Mouse (Mus musculus) hindbrain, embryonic 10.5 days (tissue): Measurements from ENCODE around the gene Gpr152. TPM values are rescaled to one million over a fixed set of nuclear protein-coding genes. Genes with fewer than 3 reads are reported as not detected.
"Not testable (repeated sequence)": the region's sequence is repeated elsewhere in the genome, so short reads cannot be mapped to it uniquely, and the experiment has no call there.

ENCODE experiments used
- DNase-seq: peaks from one replicate; pipeline ENCODE4 v3.0.0-alpha.2; 2017; ENCODE audit warnings: low spot score
- H3K27ac ChIP-seq: fragments of 300-500 bp; sonication (generic); 2 replicates; pipeline ENCODE4 v1.5.1; 2016; ENCODE audit warnings: mild to moderate bottlenecking, moderate library complexity
- H3K27me3 ChIP-seq: fragments of 300-500 bp; sonication (generic); 2 replicates; pipeline ENCODE4 v1.6.1; 2016; ENCODE audit warnings: mild to moderate bottlenecking; ENCODE audit not compliant: poor library complexity, insufficient read depth, severe bottlenecking
- H3K36me3 ChIP-seq: fragments of 300-500 bp; sonication (generic); 2 replicates; pipeline ENCODE4 v1.6.1; 2016; ENCODE audit warnings: mild to moderate bottlenecking, moderate library complexity
- H3K4me1 ChIP-seq: fragments of 300-500 bp; sonication (generic); replicated peaks from 2 replicates; pipeline ENCODE4 v1.6.1; 2016; ENCODE audit warnings: mild to moderate bottlenecking
- H3K4me3 ChIP-seq: fragments of 300-500 bp; sonication (generic); 2 replicates; pipeline ENCODE4 v1.5.1; 2016; ENCODE audit warnings: mild to moderate bottlenecking, moderate library complexity
- H3K9me3 ChIP-seq: fragments of 300-500 bp; sonication (generic); 2 replicates; pipeline ENCODE4 v1.6.1; 2016; ENCODE audit warnings: mild to moderate bottlenecking, moderate library complexity
- WGBS: fragments of 180-500 bp; shearing (Covaris S2); methylation state at CpG from one replicate; pipeline ENCODE4 v1.1.7; 2016; 5-methylcytosine and 5-hydroxymethylcytosine counted together
- polyA plus RNA-seq: library from polyadenylated mRNA; unstranded; fragments of >200 nt; fragmentation: Nextera tagmentation; extraction: Ambion mirVana; gene quantifications from 2 replicates; pipeline ENCODE4 v1.2.1, GENCODE M21; 2016

Gpr152 gene
- polyA plus RNA-seq, 1 experiment from 2014 or later: not detected

GRCm38 (mm10) chr19:4125268-4125667 is 14.3 kb upstream of the Gpr152 start:
- not testable (repeated sequence) for DNase-seq, H3K27me3 ChIP-seq, H3K9me3 ChIP-seq
- peaks cover 34% of the 10 kb centered on the region for H3K4me1 ChIP-seq
- 21% methylated on average over 4 of the region's 4 CpGs for WGBS
- peak overlapping the region; percentile 74 for H3K4me3 ChIP-seq
- peaks cover 30% of the 10 kb centered on the region for H3K36me3 ChIP-seq
- H3K27ac ChIP-seq: peak overlapping the region; percentile 95

DNA sequence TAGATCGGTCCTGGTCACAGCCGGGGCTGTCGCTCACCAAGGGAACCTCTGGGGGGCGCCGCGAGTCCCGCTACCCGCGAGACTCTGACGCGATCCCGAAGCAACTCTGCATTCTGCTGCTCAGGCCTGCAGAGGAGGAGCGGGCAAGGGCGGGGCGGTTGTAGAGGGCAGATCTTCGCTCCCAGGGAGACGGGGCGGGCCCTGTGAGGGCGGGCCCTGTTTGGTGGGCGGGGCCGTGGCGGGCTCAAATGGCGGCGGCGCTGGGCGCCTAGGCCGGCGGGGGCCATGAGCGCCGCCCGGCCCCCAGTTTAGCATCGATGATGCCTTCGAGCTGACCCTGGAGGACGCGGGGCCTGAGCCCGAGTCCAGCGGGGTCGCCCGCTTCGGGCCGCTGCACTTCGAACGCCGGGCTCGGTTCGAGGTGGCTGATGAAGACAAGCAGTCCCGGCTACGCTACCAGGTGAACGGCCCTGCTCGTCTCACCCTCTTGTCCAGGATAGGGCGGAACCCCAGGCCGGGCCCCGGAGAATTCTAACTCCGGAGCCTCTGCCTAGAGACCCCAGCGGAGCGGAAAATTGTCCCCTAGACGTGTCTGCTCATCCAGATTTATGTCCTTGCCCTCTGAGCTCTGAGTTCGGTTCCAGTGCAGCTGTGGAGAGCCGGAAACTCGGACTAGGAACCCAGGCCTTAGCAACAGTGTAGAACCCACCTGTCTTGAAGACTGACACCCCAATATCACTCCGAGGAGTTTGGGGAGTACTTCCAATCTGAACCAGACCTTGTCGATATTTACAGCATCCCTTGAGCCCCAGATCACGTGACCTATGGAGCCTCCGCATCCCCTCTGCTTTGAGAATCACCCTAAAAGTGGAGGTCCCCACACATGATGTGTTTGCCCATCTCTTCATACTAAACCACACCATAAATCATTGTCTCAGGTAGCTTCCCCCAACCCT is 13.6 kb upstream of the Gpr152 start, which contains the start of gene Aip:
TSS of gene Aip (minus strand) at position 118 of the 956 bp plus-strand sequence.
- Histone ChIP-seq H3K36me3 (peaks cover 37% of the 10 kb centered on the region), H3K4me1 (peaks cover 26% of the 10 kb centered on the region), H3K27ac (peak within 1 kb of the TSS; percentile 95), H3K9me3 (no peaks in the 10 kb centered on the region), H3K27me3 (no peaks in the 10 kb centered on the region), H3K4me3 (peak within 1 kb of the TSS; percentile 74)
- peak; percentile 98 for DNase-seq
- under 1% methylated on average over 64 of the region's 64 CpGs for WGBS

GRCm38 (mm10) chr19:4126759-4127495 is 12.7 kb upstream of the Gpr152 start:
- Histone ChIP-seq H3K27me3 (no peaks in the 10 kb centered on the region), H3K36me3 (peaks cover 46% of the 10 kb centered on the region), H3K4me1 (peaks cover 25% of the 10 kb centered on the region), H3K9me3 (no peaks in the 10 kb centered on the region), H3K27ac (peak overlapping the region; percentile 95), H3K4me3 (peak overlapping the region; percentile 74)
- DNase-seq: peak; percentile 16
- WGBS: 63% methylated on average over 7 of the region's 7 CpGs

- Histone ChIP-seq H3K4me3 (no peak overlapping the region), H3K27ac (no peak overlapping the region), H3K4me1 (peaks cover 25% of the 10 kb centered on the region), H3K9me3 (no peaks in the 10 kb centered on the region), H3K27me3 (no peaks in the 10 kb centered on the region), H3K36me3 (peaks cover 62% of the 10 kb centered on the region)
- WGBS: 94% methylated on average over 7 of the region's 7 CpGs
- DNase-seq: no peak
Observed at GRCm38 (mm10) chr19:4129462-4129861, 10.1 kb upstream of the Gpr152 start.

DNA sequence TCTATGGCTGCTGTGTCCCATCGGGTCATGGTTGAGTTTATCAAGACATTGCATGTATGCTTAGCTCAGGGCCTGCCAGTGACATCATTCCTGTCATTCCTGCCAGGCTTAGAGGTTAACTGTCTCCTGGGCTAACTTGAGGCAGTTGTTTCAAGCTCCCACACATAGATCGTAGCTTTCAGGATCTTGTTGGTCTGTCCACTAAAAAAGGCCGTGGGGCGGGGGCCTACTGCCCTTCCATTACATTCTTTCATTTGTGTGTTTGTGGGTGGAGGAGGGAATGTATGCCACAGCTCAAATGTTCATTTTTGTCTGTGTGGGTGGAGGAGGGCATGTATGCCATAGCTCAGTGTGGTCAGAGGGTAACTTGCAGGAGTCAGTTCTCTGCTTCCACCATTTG is 9.5 kb upstream of the Gpr152 start:
- H3K4me1 ChIP-seq: peaks cover 24% of the 10 kb centered on the region
- H3K4me3 ChIP-seq: no peak overlapping the region
- DNase-seq: no peak
- H3K36me3 ChIP-seq: peaks cover 62% of the 10 kb centered on the region
- H3K27me3 ChIP-seq: no peaks in the 10 kb centered on the region
- no peaks in the 10 kb centered on the region for H3K9me3 ChIP-seq
- 87% methylated on average over 4 of the region's 4 CpGs for WGBS
- H3K27ac ChIP-seq: no peak overlapping the region

DNA sequence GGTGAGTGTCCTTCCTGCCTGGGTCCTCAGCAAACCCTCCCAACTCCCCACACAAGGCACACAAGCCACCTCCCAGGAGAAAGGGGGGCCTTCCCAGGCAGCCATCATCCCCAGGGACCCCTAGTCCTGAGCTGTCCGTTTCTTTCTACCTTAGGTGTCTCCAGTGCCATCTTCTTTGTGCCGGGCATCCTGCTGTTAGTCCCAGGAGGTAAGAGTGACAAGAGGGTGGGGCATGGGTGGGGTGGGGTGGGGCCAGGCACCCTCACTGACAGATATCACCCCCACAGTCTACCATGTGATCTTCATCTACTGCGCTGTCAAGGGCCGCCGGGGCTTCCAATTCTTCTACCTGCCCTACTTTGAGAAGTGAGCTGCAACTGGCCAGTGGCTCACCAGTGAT is 8.5 kb upstream of the Gpr152 start:
- DNase-seq: no peak
- Histone ChIP-seq H3K4me1 (peaks cover 15% of the 10 kb centered on the region), H3K27ac (no peak overlapping the region), H3K27me3 (no peaks in the 10 kb centered on the region), H3K36me3 (peaks cover 62% of the 10 kb centered on the region), H3K4me3 (no peak overlapping the region), H3K9me3 (no peaks in the 10 kb centered on the region)
- 94% methylated on average over 5 of the region's 5 CpGs for WGBS

DNA sequence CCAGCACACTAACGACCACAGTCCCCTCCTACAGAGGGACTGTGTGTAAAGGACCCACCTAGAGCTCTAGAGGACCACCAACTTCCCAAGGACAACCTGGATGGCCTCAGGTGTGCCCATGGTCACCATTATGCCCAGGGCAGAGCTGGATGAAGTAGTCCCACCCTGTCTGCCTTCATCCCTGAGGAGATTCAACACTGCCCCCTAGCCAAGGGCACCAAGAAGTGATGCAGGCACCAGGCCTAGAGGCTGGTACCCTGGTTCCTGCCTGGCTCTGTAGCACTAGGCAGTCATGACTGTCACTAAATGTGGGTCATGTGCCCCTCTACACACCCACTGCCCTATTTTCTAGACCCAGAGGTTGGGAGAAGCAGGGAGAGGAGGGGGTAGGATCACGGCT is 7.8 kb upstream of the Gpr152 start:
- H3K9me3 ChIP-seq: no peaks in the 10 kb centered on the region
- peaks cover 9% of the 10 kb centered on the region for H3K4me1 ChIP-seq
- no peak overlapping the region for H3K27ac ChIP-seq
- H3K36me3 ChIP-seq: peaks cover 62% of the 10 kb centered on the region
- WGBS: 83% methylated on average over 2 of the region's 2 CpGs
- H3K4me3 ChIP-seq: no peak overlapping the region
- DNase-seq: no peak
- H3K27me3 ChIP-seq: no peaks in the 10 kb centered on the region

GRCm38 (mm10) chr19:4134354-4134753 is 5.2 kb upstream of the Gpr152 start:
- no peak for DNase-seq
- H3K27ac ChIP-seq: no peak overlapping the region
- H3K9me3 ChIP-seq: no peaks in the 10 kb centered on the region
- no peaks in the 10 kb centered on the region; the same call in 1 of the 2 replicates for H3K27me3 ChIP-seq
- H3K4me1 ChIP-seq: peaks cover 5% of the 10 kb centered on the region
- 96% methylated on average over 4 of the region's 4 CpGs for WGBS
- H3K36me3 ChIP-seq: peaks cover 41% of the 10 kb centered on the region
- no peak overlapping the region for H3K4me3 ChIP-seq

GRCm38 (mm10) chr19:4135229-4135962 is 4.2 kb upstream of the Gpr152 start:
- not testable (repeated sequence) for DNase-seq, H3K27ac ChIP-seq, H3K9me3 ChIP-seq, H3K27me3 ChIP-seq, H3K4me1 ChIP-seq, H3K4me3 ChIP-seq
- peaks cover 32% of the 10 kb centered on the region for H3K36me3 ChIP-seq
- WGBS: 81% methylated on average over 6 of the region's 6 CpGs

DNA sequence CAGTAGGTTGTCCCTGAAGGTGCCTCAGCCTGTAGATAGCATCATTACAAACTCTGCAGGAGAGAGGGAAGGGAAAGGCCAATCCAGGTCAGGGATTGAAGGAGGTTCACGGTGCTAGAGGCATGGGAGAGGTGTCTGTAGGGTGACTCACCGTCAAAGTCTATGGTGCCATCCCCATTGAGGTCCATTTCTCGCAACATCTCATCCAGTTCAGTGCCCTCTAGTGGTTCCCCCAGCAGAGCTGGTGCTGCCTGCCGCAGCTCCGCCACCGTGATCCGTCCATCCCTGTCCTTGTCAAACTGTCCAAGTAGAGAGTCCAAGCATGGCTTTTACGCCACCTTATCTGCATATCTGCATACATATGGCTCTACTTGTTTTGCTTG is 3.6 kb upstream of the Gpr152 start:
- not testable (repeated sequence) for H3K4me3 ChIP-seq, H3K4me1 ChIP-seq, DNase-seq, H3K27me3 ChIP-seq, H3K9me3 ChIP-seq, H3K27ac ChIP-seq
- 28% methylated on average over 8 of the region's 8 CpGs for WGBS
- H3K36me3 ChIP-seq: peaks cover 26% of the 10 kb centered on the region

DNA sequence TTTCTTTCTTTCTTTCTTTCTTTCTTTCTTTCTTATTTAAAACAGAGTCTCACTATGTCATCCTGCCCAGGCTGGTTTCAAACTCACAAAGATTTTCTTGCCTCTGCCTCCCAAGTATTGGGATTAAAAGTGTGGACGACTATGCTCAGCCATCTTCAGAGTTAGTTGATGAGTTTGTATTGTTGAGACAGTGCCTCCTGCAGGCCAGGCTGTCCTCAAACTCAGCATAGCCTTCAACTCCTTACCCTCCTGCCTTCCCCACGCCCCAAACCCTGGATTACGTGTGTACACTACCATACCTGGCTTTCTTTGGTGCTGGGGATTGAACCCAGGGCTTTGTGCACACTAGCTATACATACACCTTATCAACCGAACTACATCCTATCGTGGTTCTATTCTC is 3.1 kb upstream of the Gpr152 start:
- 79% methylated on average over 5 of the region's 5 CpGs for WGBS
- no peaks in the 10 kb centered on the region for H3K9me3 ChIP-seq
- no peaks in the 10 kb centered on the region; the same call in 1 of the 2 replicates for H3K27me3 ChIP-seq
- H3K4me3 ChIP-seq: no peak overlapping the region
- no peak overlapping the region for H3K27ac ChIP-seq
- peaks cover 21% of the 10 kb centered on the region for H3K36me3 ChIP-seq
- peaks cover 8% of the 10 kb centered on the region for H3K4me1 ChIP-seq
- no peak for DNase-seq

DNA sequence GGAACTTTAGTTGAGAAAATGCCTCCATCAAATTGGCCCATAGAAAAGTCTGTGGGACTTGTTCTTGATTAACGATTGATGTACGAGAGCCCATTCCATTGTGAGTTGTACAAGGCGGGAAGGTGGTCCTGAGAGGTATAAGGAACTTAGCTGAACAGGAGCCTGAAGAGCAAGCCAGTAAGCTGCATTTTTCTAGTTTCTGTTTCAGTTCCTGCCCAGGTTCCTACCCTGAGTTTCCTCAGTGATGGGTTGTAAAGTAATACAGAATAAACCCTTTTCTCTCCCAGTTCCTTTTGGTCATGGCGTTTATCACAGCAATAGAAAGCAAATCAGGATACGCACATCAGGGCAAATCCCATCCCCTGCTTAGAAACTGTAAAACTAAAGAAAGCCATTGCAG is 1.7 kb upstream of the Gpr152 start:
- DNase-seq: no peak
- Histone ChIP-seq H3K36me3 (peaks cover 6% of the 10 kb centered on the region), H3K4me3 (no peak overlapping the region), H3K9me3 (no peaks in the 10 kb centered on the region), H3K4me1 (peaks cover 8% of the 10 kb centered on the region), H3K27ac (no peak overlapping the region), H3K27me3 (no peaks in the 10 kb centered on the region; the same call in 1 of the 2 replicates)
- 86% methylated on average over 5 of the region's 5 CpGs for WGBS
